Mouse (Mus musculus) embryonic facial prominence, embryonic 14.5 days (tissue): ENCODE measurements around the gene Gm9857. TPM values are rescaled to one million over a fixed set of nuclear protein-coding genes. Genes with fewer than 3 reads are reported as not detected.

Experiments used
- ATAC-seq: fragments of 200-750 bp; cut with Nextera tagmentation; 2 replicates; pipeline ENCODE4 v1.8.0; 2017; ENCODE audit warnings: low read depth, moderate number of reproducible peaks, moderate TSS enrichment
- DNase-seq: peaks from one replicate; pipeline ENCODE4 v3.0.0-alpha.2; 2015; ENCODE audit warnings: low spot score
- H3K27ac ChIP-seq: fragments of 300-500 bp; sonication (generic); replicated peaks from 2 replicates; pipeline ENCODE4 v1.5.1; 2014; ENCODE audit warnings: low read depth, mild to moderate bottlenecking, low read length, moderate library complexity
- H3K27me3 ChIP-seq: fragments of 300-500 bp; sonication (generic); replicated peaks from 2 replicates; pipeline ENCODE4 v1.6.1; 2014; ENCODE audit warnings: low read length; ENCODE audit not compliant: control insufficient read depth, insufficient read depth
- H3K36me3 ChIP-seq: fragments of 300-500 bp; sonication (generic); 2 replicates; pipeline ENCODE4 v1.6.1; 2014; ENCODE audit warnings: low read length, mixed read lengths; ENCODE audit not compliant: control insufficient read depth, insufficient read depth
- H3K4me1 ChIP-seq: fragments of 300-500 bp; sonication (generic); 2 replicates; pipeline ENCODE4 v1.6.1; 2014; ENCODE audit warnings: antibody characterized with exemption, low read length; ENCODE audit not compliant: control insufficient read depth, insufficient read depth
- H3K4me2 ChIP-seq: fragments of 300-500 bp; sonication (generic); 2 replicates; pipeline ENCODE4 v1.6.1; 2014; ENCODE audit warnings: low read depth, mild to moderate bottlenecking, low read length, moderate library complexity, mixed read lengths
- H3K4me3 ChIP-seq: fragments of 300-500 bp; sonication (generic); 2 replicates; pipeline ENCODE4 v1.5.1; 2014; ENCODE audit warnings: low read depth, mild to moderate bottlenecking, low read length
- H3K9ac ChIP-seq: fragments of 300-500 bp; sonication (generic); 2 replicates; pipeline ENCODE4 v1.6.1; 2014; ENCODE audit warnings: low read depth, mild to moderate bottlenecking, low read length, moderate library complexity, mixed read lengths
- H3K9me3 ChIP-seq: fragments of 300-500 bp; sonication (generic); 2 replicates; pipeline ENCODE4 v1.6.1; 2016; ENCODE audit warnings: low read length; ENCODE audit not compliant: control insufficient read depth
- WGBS: fragments of 180-500 bp; shearing (Covaris S2); extraction: QIAGEN DNeasy Blood & Tissue Kit; methylation state at CpG from one replicate; pipeline ENCODE4 v1.1.7; 2014; 5-methylcytosine and 5-hydroxymethylcytosine counted together
- polyA plus RNA-seq: library from polyadenylated mRNA; unstranded; fragments of >200 nt; fragmentation: Nextera tagmentation; extraction: Ambion mirVana; gene quantifications from 2 replicates; pipeline ENCODE4 v1.2.1, GENCODE M21; 2014

Gene Gm9857
- polyA plus RNA-seq, 1 experiment from 2014 or later: not detected

GRCm38 (mm10) chr3:108966051-108966450, 25.8 kb upstream of the Gm9857 start:
- 96% methylated on average over 3 of the region's 3 CpGs for WGBS
- DNase-seq: no peak
- no peak for ATAC-seq

GRCm38 (mm10) chr3:108964361-108965044, 24.3 kb upstream of the Gm9857 start:
- ATAC-seq (no peak), DNase-seq (no peak)
- Histone ChIP-seq H3K9ac (no peak overlapping the region), H3K4me2 (no peak overlapping the region), H3K27ac (no peak overlapping the region), H3K36me3 (no peaks in the 10 kb centered on the region), H3K4me3 (no peak overlapping the region), H3K4me1 (0 out of 2 replicates have a peak, but pooled peaks cover 3% of the 10 kb centered on the region), H3K27me3 (no peaks in the 10 kb centered on the region), H3K9me3 (no peaks in the 10 kb centered on the region)
- WGBS: 81% methylated on average over 7 of the region's 7 CpGs

More at GRCm38 (mm10) chr3:108966051-108966450, 25.8 kb upstream of the Gm9857 start:
- Histone ChIP-seq H3K36me3 (no peaks in the 10 kb centered on the region), H3K4me3 (no peak overlapping the region), H3K27ac (no peak overlapping the region), H3K9ac (no peak overlapping the region), H3K4me2 (no peak overlapping the region), H3K27me3 (no peaks in the 10 kb centered on the region), H3K9me3 (no peaks in the 10 kb centered on the region), H3K4me1 (0 out of 2 replicates have a peak, but pooled peaks cover 3% of the 10 kb centered on the region)

GRCm38 (mm10) chr3:108963776-108964175, 23.5 kb upstream of the Gm9857 start:
- DNase-seq (no peak), ATAC-seq (no peak)
- no peaks in the 10 kb centered on the region for H3K9me3 ChIP-seq
- WGBS: 69% methylated on average over 3 of the region's 3 CpGs
- H3K4me2 ChIP-seq: no peak overlapping the region
- no peak overlapping the region for H3K27ac ChIP-seq
- H3K27me3 ChIP-seq: no peaks in the 10 kb centered on the region
- H3K9ac ChIP-seq: no peak overlapping the region
- no peaks in the 10 kb centered on the region for H3K36me3 ChIP-seq
- no peak overlapping the region for H3K4me3 ChIP-seq
- H3K4me1 ChIP-seq: 0 out of 2 replicates have a peak, but pooled peaks cover 3% of the 10 kb centered on the region

- Histone ChIP-seq H3K27ac (no peak overlapping the region), H3K4me1 (0 out of 2 replicates have a peak, but pooled peaks cover 3% of the 10 kb centered on the region), H3K9me3 (no peaks in the 10 kb centered on the region), H3K4me3 (no peak overlapping the region), H3K4me2 (no peak overlapping the region), H3K27me3 (no peaks in the 10 kb centered on the region), H3K36me3 (no peaks in the 10 kb centered on the region), H3K9ac (no peak overlapping the region)
- DNase-seq (peak; percentile 33), ATAC-seq (0 out of 2 replicates have a peak, but pooled peaks have one; percentile 21)
- WGBS: 61% methylated on average over 3 of the region's 3 CpGs
Observed at GRCm38 (mm10) chr3:108963278-108963677, 23.0 kb upstream of the Gm9857 start.

- H3K9me3 ChIP-seq: no peaks in the 10 kb centered on the region
- no peak overlapping the region for H3K4me3 ChIP-seq
- no peak overlapping the region for H3K9ac ChIP-seq
- 0 out of 2 replicates have a peak, but pooled peaks cover 3% of the 10 kb centered on the region for H3K4me1 ChIP-seq
- H3K36me3 ChIP-seq: no peaks in the 10 kb centered on the region
- no peak for DNase-seq
- H3K4me2 ChIP-seq: no peak overlapping the region
- ATAC-seq: no peak
- 45% methylated on average over 6 of the region's 6 CpGs for WGBS
- H3K27ac ChIP-seq: no peak overlapping the region
- H3K27me3 ChIP-seq: no peaks in the 10 kb centered on the region
Observed at GRCm38 (mm10) chr3:108961655-108962054, 21.4 kb upstream of the Gm9857 start.

- no peaks in the 10 kb centered on the region for H3K27me3 ChIP-seq
- no peaks in the 10 kb centered on the region for H3K9me3 ChIP-seq
- H3K4me1 ChIP-seq: 0 out of 2 replicates have a peak, but pooled peaks cover 3% of the 10 kb centered on the region
- H3K9ac ChIP-seq: no peak overlapping the region
- H3K27ac ChIP-seq: no peak overlapping the region
- H3K36me3 ChIP-seq: no peaks in the 10 kb centered on the region
- no peak overlapping the region for H3K4me3 ChIP-seq
- ATAC-seq (peak; percentile 61; the same call in 1 of the 2 replicates), DNase-seq (no peak)
- WGBS: 39% methylated on average over 7 of the region's 7 CpGs
- no peak overlapping the region for H3K4me2 ChIP-seq
Observed at GRCm38 (mm10) chr3:108961226-108961625, 21.0 kb upstream of the Gm9857 start.

- Histone ChIP-seq H3K9me3 (no peaks in the 10 kb centered on the region), H3K9ac (no peak overlapping the region), H3K4me1 (0 out of 2 replicates have a peak, but pooled peaks cover 3% of the 10 kb centered on the region), H3K36me3 (no peaks in the 10 kb centered on the region), H3K4me3 (no peak overlapping the region), H3K4me2 (no peak overlapping the region), H3K27me3 (no peaks in the 10 kb centered on the region), H3K27ac (no peak overlapping the region)
- no peak for DNase-seq
- ATAC-seq: no peak
- WGBS: 67% methylated on average over 13 of the region's 13 CpGs
Observed at GRCm38 (mm10) chr3:108959680-108960295, 19.5 kb upstream of the Gm9857 start.

- Histone ChIP-seq H3K9me3 (no peaks in the 10 kb centered on the region), H3K4me3 (no peak overlapping the region), H3K4me1 (0 out of 2 replicates have a peak, but pooled peaks cover 3% of the 10 kb centered on the region), H3K27ac (no peak overlapping the region), H3K27me3 (no peaks in the 10 kb centered on the region), H3K4me2 (no peak overlapping the region), H3K9ac (no peak overlapping the region), H3K36me3 (no peaks in the 10 kb centered on the region)
- DNase-seq: no peak
- no peak for ATAC-seq
Observed at GRCm38 (mm10) chr3:108957976-108958375, 17.7 kb upstream of the Gm9857 start.
